Comparison of ENCODE assay signal across 8 mouse cellular contexts in genomic region chrX:163848510-163849199, GRCm38 (mm10).
A peak's percentile ranks its signal among the peaks of the same experiment; 100 is the strongest.
DNase-seq lines count a peak whose midpoint lies in the region.

No protein-coding gene starts in this region.

- peak; percentile 25 for DNase-seq in embryo, embryonic 11 days
- no peak for DNase-seq in embryo, embryonic 10 days (ENCODE audit: low spot score)
- DNase-seq in right cerebral cortex, adult 18-20 months: peak; percentile 18
- DNase-seq in right cerebral cortex, postnatal 4 days: no peak
- peak; percentile 17 to 23 for DNase-seq in frontal cortex, postnatal 36 days (ENCODE audit: low spot score in 2 of 2)
- no peak for DNase-seq in ovary, postnatal 36 days (ENCODE audit: low spot score)
- DNase-seq in urinary bladder, adult 2 months (ENCODE audit: low spot score): no peak
- DNase-seq in adrenal gland, adult (ENCODE audit: inconsistent age in 2 of 2, low spot score in 1 of 2): no peak

Comparison
In these comparisons a context has a peak if more than half of its experiments do, and no peak if none do; other contexts are left out.
1. DNase-seq: peak in embryo, embryonic 11 days (single experiment), right cerebral cortex, adult 18-20 months (single experiment) and frontal cortex, postnatal 36 days (2 of 2); none in embryo, embryonic 10 days (single experiment), right cerebral cortex, postnatal 4 days (single experiment), ovary, postnatal 36 days (single experiment), urinary bladder, adult 2 months (single experiment) and adrenal gland, adult (0 of 2).